Mouse (Mus musculus) cerebellum, adult 2 months (tissue): ENCODE data around the gene Pygb. TPM values are rescaled to one million over a fixed set of nuclear protein-coding genes. Genes with fewer than 3 reads are reported as not detected.

Source experiments
- DNase-seq, 2 experiments: peaks; one replicate each; pipeline ENCODE4 v3.0.0; 2021
- H3K27ac ChIP-seq: fragments of 200-500 bp; 2 replicates; pipeline ENCODE4 v1.5.1; 2012; ENCODE audit warnings: low read length, control low read depth, inconsistent platforms; ENCODE audit not compliant: insufficient read depth
- H3K27me3 ChIP-seq: fragments of 200-500 bp; 2 replicates; pipeline ENCODE4 v1.6.1; 2012; ENCODE audit warnings: inconsistent platforms, mild to moderate bottlenecking, low read length, moderate library complexity; ENCODE audit not compliant: control insufficient read depth, insufficient read depth
- H3K4me1 ChIP-seq: fragments of 200-500 bp; 2 replicates; pipeline ENCODE4 v1.6.1; 2011; ENCODE audit warnings: low read length; ENCODE audit not compliant: control insufficient read depth, insufficient read depth
- H3K4me3 ChIP-seq: fragments of 200-500 bp; replicated peaks from 2 replicates; pipeline ENCODE3; 2011; ENCODE audit warnings: mild to moderate bottlenecking, low read depth, low read length, control low read depth; ENCODE audit not compliant: insufficient read depth
- CTCF ChIP-seq: fragments of 200-500 bp; IDR thresholded peaks from 2 replicates; pipeline ENCODE4 v1.5.1; 2011; ENCODE audit warnings: low read depth, mild to moderate bottlenecking, control low read depth, low read length, moderate library complexity, borderline replicate concordance; ENCODE audit not compliant: insufficient read depth
- POLR2A ChIP-seq: fragments of 200-500 bp; IDR thresholded peaks from 2 replicates; pipeline ENCODE4 v1.6.1; 2011; ENCODE audit warnings: low read length, control low read depth, borderline replicate concordance; ENCODE audit not compliant: insufficient read depth
- WGBS: fragments of 180-500 bp; shearing (Covaris S2); methylation state at CpG from one replicate; pipeline ENCODE4 v1.1.7; 2018; 5-methylcytosine and 5-hydroxymethylcytosine counted together
- polyA plus RNA-seq: library from polyadenylated mRNA; depleted of rRNA; stranded (reverse); fragments of >200 nt; gene quantifications from 2 replicates; pipeline ENCODE4 v1.2.3, GENCODE M21; 2012

The Pygb gene
- polyA plus RNA-seq, 1 experiment = 144 TPM

DNA sequence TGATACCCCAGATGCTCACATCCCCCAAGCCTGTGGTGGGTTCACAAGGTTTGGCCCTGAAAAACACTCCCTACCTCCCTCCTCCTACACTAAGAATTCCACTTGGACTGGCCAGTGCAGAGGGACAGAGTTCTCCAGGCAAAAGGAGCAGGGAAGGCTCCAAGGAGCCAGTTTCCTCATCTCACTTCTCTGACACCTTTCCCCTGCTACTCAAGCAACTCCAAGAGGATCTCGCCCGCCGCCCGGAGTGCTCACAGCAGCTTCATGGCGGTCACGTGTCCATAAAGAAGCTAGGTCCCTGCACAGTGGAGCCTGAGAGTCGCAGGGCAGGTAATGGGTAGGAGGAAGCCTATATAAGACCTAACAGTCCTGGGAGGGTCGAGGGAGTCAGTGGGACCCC lies 14.5 kb upstream of the Pygb start:
- Histone ChIP-seq H3K27ac (no peak overlapping the region), H3K4me1 (peaks cover 5% of the 10 kb centered on the region), H3K27me3 (no peaks in the 10 kb centered on the region), H3K4me3 (no peak overlapping the region)
- DNase-seq = no peak
- WGBS = 92% methylated on average over 8 of the region's 8 CpGs
- TF ChIP-seq POLR2A (no peak), CTCF (no peak)

GRCm38 (mm10) chr2:150772466-150773119 lies 13.9 kb upstream of the Pygb start:
- WGBS = 61% methylated on average over 10 of the region's 10 CpGs
- TF ChIP-seq CTCF = no peak
- no peak for TF ChIP-seq POLR2A
- Histone ChIP-seq H3K27ac (no peak overlapping the region), H3K4me3 (no peak overlapping the region), H3K4me1 (peaks cover 5% of the 10 kb centered on the region), H3K27me3 (no peaks in the 10 kb centered on the region)
- no peak for DNase-seq

DNA sequence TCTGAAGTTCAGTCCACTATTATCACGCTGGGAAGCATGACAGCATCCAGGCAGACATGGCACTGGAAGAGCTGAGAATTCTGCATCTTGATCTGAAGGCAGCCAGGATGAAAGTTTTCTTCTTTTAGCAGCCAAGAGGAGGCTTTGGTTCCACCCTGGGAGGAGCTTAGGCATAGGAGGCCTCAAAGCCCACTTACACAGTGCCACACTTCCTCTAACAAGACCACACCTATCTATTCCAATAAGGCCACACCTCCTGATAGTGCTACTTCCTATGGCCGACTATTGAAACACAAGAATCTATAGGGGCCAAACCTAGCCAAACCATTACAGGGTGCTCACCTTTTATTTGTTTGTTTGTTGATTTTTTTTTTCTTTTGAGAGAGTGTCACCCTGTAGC lies 3.7 kb upstream of the Pygb start:
- no peak for DNase-seq
- Histone ChIP-seq H3K27ac (no peak overlapping the region), H3K4me3 (no peak overlapping the region), H3K27me3 (no peaks in the 10 kb centered on the region; the same call in 1 of the 2 replicates), H3K4me1 (0 out of 2 replicates have a peak, but pooled peaks cover 2% of the 10 kb centered on the region)
- TF ChIP-seq POLR2A (no peak), CTCF (no peak)
- 80% methylated on average over 2 of the region's 2 CpGs for WGBS

- DNase-seq = peak in 1 of 2 experiments; percentile 38
- WGBS = 2% methylated on average over 23 of the region's 23 CpGs
- no peak for TF ChIP-seq POLR2A
- TF ChIP-seq CTCF = no peak
- no peak overlapping the region for H3K27ac ChIP-seq
- H3K27me3 ChIP-seq = no peaks in the 10 kb centered on the region
- peaks cover 6% of the 10 kb centered on the region for H3K4me1 ChIP-seq
- peak overlapping the region; percentile 75 for H3K4me3 ChIP-seq
Observed at GRCm38 (mm10) chr2:150787234-150787771, 768 bp downstream of the Pygb start.

DNA sequence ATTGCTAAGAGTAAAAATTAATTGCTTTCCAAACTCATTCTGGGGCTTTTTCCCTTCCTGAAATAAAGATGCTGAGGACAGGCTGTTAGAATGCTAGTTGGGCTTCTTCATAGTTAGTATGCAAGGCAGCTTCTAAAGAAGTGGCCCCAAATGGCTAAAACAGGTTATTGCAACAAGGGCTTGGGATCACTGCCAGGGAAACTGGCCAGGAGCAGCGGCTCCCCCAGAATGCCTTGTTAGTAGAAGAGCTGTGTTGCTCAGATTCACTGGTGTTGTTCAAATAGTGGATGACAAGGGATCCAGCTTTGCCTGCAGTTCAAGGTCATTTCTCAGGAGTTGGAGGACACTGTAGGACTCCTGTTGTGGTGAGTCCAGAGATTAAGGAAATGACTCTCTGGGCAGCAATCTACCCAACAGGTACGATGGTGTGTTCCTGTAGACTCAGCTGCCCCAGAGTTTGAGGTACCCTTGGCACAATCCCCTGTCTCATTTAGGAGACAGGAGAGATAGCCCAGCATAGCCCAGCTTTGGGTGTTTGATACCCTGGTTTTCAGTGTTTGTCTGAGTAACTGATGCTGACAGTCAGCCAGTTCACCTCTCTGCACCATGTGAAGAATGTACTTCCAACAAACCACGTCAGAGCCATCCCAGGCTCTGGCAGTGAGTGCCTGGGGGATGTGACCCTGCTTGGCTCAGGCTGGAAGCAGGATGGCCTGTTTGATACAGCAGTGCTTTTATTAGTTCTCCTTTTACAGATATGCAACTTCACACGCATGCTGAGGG lies 2.4 kb downstream of the Pygb start:
- H3K4me3 ChIP-seq = peak overlapping the region; percentile 4
- TF ChIP-seq CTCF (peak; percentile 40; the same call in 1 of the 2 replicates), POLR2A (no peak)
- peak; percentile 88 for DNase-seq
- H3K4me1 ChIP-seq = peaks cover 6% of the 10 kb centered on the region
- no peaks in the 10 kb centered on the region for H3K27me3 ChIP-seq
- WGBS = 29% methylated on average over 4 of the region's 4 CpGs
- H3K27ac ChIP-seq = no peak overlapping the region

- TF ChIP-seq POLR2A (no peak), CTCF (no peak)
- no peak overlapping the region for H3K4me3 ChIP-seq
Observed at GRCm38 (mm10) chr2:150793320-150793719, 6.8 kb downstream of the Pygb start.

GRCm38 (mm10) chr2:150798084-150798483 lies 11.5 kb downstream of the Pygb start:
- no peak for TF ChIP-seq CTCF
- Histone ChIP-seq H3K4me3 (no peak overlapping the region), H3K27me3 (no peaks in the 10 kb centered on the region), H3K27ac (no peak overlapping the region), H3K4me1 (no peaks in the 10 kb centered on the region)
- WGBS = 72% methylated on average over 7 of the region's 7 CpGs
- no peak for DNase-seq

More at GRCm38 (mm10) chr2:150793320-150793719, 6.8 kb downstream of the Pygb start:
- Histone ChIP-seq H3K27ac (no peak overlapping the region), H3K4me1 (peaks cover 6% of the 10 kb centered on the region), H3K27me3 (no peaks in the 10 kb centered on the region)
- WGBS = 80% methylated on average over 4 of the region's 4 CpGs
- no peak for DNase-seq

DNA sequence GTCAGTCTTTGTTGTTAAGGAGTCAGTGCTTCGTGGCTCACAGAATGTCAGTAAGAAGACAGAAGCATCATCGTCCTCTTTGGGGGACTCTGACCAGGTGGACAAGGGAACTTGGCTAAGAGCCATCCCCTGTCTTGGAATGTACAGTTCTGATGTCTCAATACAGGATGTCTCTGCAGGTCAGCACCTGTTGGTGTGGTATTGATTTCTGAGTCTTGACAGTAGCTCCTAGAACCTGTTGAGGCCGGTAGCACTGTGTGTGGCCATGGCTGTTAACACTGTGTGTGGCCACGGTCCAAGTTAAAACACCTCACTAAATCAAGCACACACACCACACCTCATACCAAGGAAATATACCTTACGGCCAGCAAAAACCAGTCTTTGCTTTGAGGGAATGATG lies 14.1 kb downstream of the Pygb start:
- 68% methylated on average over 5 of the region's 5 CpGs for WGBS
- Histone ChIP-seq H3K27me3 (no peaks in the 10 kb centered on the region), H3K4me3 (no peak overlapping the region), H3K4me1 (no peaks in the 10 kb centered on the region), H3K27ac (no peak overlapping the region)
- TF ChIP-seq CTCF (no peak), POLR2A (no peak)
- no peak for DNase-seq
